Mouse (Mus musculus) lung, postnatal 36 days (tissue): ENCODE data around the gene Apbb2.
A peak's percentile ranks its signal among the peaks of the same experiment; 100 is the strongest.

Source experiments
- DNase-seq: peaks from one replicate; pipeline ENCODE4 v3.0.0; 2022; ENCODE audit warnings: mixed read lengths

Gene Apbb2

GRCm38 (mm10) chr5:66600415-66600814 lies 18.2 kb downstream of the Apbb2 start:
- DNase-seq, result no peak

DNA sequence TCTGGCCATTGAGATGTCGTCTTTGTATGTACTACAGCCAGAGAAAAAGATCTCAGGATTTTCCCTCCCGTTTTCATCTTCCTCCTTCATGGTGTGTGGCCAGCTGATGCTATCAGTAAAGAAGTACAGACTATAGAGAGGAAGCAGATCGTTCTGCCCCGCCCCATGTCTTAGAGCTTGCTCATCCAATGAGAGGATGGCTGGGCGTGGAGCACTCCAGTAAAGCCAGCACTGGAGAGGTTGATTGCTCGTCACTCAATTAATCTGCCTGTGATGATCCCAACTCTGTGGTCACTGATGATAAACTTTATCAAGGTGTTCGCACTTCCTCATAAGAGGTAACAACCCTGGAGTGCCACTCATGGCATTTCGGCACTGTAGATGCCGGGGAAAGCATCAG lies 18.7 kb downstream of the Apbb2 start:
- peak; percentile 77 for DNase-seq

- no peak for DNase-seq
These were observed 22.3 kb downstream of the Apbb2 start for GRCm38 (mm10) chr5:66596296-66596695.

GRCm38 (mm10) chr5:66594881-66595280 lies 23.7 kb downstream of the Apbb2 start:
- no peak for DNase-seq

GRCm38 (mm10) chr5:66586236-66586745 lies 32.3 kb downstream of the Apbb2 start:
- no peak for DNase-seq

DNA sequence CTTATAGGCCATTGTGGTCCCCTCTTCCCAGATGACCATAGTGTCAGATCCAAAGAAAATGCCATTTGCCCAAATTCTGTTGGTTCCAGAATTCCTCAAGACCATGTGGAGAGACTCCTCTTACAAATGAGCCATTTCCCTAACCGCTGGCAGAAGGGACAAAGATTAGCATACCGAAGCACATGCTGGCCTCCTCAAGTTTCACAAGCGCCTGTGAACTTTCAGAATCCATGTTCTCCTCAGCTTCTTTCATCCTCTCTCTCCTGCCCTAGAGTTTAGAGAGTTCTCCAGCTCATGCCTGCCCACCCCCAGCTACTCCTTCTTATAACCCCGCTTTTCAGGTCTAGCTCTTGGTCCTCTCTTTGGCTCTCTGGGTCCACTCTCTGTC lies 35.6 kb downstream of the Apbb2 start:
- DNase-seq, result no peak

DNA sequence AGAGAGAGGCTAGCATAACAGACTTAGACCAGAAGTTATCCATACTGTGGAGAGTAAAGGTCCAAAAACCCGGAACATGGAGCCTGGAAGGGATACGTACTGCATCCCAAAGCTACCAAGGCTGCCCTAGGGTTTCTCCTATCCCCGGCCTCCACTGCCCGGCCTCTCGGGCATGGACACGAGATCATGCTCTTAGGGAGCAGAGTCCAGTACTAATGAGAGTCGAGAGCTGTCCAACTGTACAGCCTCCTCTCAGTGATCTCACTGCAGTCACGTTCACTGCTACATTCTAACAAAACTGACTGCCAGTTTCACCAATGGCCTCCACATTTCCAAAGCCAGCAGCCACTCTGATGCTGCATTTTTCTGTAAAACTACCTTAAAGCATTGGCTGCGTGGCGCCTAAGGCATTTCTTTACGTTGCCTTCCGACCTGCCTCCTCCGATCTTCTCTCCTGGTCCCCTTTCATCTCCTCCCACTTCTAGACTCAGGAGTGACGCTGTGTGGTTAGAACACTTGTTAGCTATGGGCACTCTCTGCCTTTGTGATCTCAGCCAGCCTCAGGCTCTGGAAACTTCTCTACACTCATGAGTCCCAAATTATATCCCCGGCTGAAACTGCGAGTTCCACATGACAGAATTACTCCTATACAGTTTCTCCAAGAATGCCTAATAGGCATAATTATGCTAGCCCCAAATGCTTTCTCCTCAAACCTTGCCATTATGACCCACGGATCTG lies 36.1 kb downstream of the Apbb2 start:
- no peak for DNase-seq

DNA sequence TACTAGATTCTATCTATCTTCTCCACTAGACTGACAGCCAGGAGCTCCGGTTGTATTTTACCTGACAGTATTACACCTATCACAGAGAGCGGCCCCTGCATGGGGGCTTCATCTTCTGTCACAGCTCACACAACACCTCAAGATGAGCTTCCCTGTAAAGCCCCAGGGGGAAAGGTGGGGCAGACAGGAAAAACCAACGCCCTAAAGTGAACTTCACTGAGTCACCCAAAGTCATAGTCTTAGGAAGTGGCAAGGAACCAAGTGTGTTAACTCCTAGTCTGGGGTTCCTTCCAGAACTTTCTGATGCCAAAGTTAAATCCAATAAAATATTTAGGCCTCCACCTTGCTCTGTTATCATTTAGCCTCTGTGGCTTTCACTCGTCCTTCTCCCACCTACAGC lies 39.5 kb downstream of the Apbb2 start:
- DNase-seq, result no peak

- DNase-seq, result no peak
These were observed 42.3 kb downstream of the Apbb2 start for GRCm38 (mm10) chr5:66576299-66576698.

GRCm38 (mm10) chr5:66575148-66575547 lies 43.4 kb downstream of the Apbb2 start:
- peak; percentile 53 for DNase-seq

GRCm38 (mm10) chr5:66573266-66573665 lies 45.3 kb downstream of the Apbb2 start:
- no peak for DNase-seq

GRCm38 (mm10) chr5:66572086-66572855 lies 46.3 kb downstream of the Apbb2 start:
- DNase-seq, result peak; percentile 74

- DNase-seq, result no peak
These were observed 47.9 kb downstream of the Apbb2 start for GRCm38 (mm10) chr5:66570709-66571108.

DNA sequence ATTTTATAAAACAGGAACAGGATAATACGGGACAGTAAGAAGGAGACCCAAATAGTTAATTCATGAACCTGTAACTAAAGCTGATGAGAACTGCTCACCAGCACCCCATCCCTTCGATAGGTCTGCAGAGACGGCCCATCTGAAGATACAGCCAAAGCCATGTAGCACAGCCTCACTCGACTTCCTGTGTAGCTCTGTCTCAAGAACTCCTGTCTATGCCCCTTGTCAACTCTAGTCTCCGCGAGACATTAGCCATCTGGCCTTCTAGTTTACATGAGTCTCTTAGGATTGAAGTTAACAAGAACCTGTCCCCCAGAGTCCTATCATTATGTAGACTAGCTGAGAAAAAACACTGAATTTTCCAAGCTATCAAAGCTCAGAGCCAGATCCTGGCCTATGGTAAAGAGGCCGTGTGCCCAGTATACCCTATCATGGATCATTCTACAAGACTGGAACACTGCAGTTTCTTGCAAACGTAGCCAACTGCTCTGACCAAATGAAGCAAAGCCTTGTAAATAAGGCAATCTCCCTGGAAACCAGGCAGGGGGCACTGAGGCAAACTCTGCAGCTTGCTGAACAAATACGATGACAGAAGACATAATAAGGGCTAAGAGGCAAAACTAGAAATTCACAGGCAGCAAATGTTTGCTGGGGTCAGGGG lies 49.3 kb downstream of the Apbb2 start:
- DNase-seq, result no peak

DNA sequence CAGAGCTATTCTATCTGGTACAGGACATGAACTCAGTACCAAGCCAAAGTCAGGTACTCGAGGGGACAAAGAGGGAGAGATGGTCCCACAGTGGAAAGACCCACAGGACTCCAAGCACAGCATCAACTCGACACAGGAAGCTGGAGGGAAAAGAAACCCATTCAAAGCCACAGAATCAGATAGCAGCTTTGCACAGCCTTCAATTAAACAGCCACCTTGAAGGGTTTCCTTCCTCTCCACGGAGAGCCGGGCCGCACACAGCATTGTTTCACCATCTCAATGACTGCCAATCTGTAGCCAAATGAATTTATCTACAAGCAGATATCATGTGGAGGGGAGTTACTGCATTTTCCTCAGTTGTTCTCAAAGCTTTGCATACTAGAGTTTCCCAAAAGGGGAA lies 50.6 kb downstream of the Apbb2 start:
- DNase-seq, result peak; percentile 40

DNA sequence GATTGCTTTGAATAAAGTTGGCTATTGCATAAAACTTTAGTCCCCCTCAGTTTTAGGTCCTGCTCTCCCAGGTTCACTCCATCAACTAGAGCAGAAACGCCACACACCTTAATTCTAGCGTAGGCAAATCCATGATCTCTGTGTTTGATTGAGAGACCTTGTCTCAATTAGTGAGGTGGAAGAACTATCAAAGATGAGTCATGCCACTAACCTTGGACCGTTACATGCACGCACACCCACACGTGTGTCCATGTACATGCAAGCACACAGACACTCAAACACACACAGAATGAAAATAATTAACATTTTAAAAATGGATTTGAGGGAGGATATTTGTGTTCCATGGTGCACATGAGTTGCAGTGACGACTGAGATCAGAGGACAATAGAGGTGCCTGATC lies 51.2 kb downstream of the Apbb2 start:
- no peak for DNase-seq

GRCm38 (mm10) chr5:66559591-66560175 lies 58.9 kb downstream of the Apbb2 start:
- peak; percentile 84 for DNase-seq

DNA sequence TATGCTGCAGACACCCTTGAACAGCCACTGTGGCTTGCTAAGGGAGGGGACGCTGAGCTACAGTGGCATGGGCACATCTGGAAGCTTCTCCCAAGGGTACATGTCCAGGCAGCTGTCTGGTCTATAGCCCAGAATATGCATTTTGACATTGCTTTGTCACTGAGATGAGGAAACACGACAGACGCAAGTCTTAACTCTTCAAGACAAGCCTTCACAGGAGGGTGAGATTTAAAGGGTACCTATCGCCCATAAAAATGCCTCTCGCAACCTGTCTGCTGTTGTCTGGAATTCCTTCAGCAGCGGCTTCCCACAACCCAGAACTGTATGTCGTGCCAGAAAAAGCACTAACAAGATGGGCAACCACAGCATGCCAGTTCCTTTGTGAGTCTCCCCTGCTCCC lies 60.5 kb downstream of the Apbb2 start:
- no peak for DNase-seq

DNA sequence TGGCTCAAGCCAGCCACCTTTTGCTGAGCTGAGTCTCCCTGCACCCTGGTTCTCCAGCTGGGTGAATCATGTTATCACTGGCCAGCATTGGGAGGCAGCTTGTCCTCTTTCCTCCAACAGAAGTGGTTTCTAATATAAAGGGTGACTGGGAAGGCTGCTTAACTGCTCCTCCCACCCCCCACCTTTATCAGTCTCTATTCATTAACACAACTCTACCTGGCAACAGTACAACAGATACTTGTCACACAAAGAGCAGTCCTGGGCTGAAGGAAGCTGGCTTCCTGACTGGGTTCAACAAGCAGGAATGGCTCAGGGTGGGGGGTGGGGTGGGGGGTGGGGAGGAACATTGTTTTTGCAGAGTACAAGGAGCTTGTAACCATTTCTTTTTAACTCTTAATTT lies 64.7 kb downstream of the Apbb2 start:
- peak; percentile 35 for DNase-seq

DNA sequence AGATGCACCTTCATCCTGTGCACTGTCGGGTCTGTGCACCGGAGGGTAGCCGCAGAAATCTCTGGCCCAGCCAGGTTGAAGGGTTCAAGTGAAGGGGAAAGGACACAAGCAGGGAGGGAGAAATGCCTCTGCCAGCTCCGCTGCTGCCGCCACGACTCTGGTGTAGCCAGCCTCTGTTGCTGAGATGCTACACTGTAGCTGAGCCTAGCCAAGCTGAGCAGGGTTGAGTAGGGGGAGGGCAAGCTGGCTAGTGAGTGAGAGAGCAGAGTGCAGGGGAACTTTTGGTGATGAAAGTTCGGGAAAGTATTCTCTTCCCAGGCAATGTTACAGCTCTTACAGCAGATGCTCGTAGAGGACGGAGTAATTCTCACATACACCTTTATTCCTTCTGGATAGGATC lies 66.3 kb downstream of the Apbb2 start:
- DNase-seq, result no peak

DNA sequence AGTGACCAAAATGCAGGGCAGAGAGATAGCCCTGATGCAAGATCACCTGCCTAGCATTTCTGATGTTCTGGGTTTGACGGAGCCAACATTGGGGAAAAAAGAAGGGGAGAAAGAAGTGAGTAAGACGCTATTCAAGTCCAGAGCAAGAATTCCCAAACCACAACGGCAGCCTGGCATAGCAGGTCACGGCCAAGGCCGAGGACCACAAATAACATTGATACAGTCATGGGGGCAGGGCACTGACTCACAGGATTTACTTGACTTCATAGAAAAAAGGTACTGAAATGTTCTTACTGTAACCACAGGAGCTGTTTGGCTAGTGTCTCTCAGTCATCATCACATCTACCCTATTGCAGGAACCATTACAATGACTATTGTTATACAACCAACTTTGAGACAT lies 68.3 kb downstream of the Apbb2 start:
- no peak for DNase-seq

DNA sequence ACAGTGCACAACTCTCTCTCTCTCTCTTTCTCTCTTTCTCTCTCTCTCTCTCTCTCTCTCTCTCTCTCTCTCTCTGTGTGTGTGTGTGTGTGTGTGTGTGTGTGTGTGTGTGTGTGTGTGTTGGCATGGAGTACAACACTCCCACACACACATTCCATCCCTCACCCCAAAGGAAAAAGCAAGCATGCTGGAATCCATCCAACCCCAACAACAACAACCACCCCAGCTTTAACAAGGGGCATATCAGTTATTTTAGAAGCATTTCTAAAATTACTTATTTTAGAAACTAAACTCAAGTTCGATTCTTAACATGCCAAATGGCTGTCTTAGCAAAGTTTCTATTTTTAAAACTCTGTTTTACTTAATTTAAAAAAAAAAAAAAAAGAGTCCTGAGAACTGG lies 68.9 kb downstream of the Apbb2 start:
- DNase-seq, result no peak

DNA sequence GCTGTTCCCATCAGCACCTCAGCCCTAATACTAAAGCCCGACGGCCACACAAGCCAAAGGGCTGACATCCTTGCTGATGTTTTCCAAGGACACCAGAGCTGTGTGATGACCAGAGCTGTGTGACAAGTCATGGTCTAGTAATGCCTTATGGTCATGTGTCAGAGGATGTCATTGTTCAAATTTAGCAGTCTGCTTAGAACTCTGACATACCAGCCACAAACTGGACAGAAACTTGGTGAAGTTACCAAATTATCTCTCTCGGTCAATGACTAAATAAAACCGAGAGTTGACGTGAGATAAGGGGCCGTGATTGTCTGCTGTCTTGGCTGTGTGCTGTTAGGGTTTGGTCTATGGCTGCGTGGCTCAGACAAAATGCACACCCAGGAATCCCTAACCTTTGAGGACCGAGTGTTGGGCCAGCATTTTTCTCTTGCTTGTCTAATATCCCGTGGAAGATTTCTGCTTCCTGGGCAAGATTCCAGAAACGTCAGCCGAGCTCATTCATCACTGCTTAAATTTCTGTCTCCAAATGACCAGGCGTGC lies 71.5 kb downstream of the Apbb2 start:
- DNase-seq, result peak; percentile 77
